Comparison of ENCODE assay signal across 8 mouse cellular contexts in the genomic region with DNA sequence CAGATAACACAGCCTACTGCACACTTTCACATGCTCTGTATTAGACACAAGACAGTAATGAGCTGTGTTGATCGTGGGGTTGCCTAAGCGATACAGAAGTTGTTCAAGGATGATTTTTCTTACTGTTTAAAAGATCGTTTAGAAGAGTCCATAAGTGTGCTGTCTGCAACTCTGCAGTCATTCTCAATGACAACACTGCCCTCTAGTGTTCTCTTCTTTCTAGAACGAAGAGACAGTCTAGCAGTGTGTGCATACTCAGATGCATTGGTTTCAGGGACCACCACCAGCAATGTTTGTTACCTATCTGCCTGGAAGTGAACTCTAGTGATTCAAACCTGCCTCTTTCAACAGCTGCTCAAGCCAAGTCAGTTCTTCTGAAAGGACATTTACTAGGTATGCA.
DNase-seq lines count a peak whose midpoint lies in the region; ATAC-seq and TF ChIP-seq lines count a peak whose summit lies in the region.

No protein-coding gene starts in this region.

- no peak overlapping the region for H3K4me2 ChIP-seq in forebrain, postnatal 0 days (ENCODE audit: low read depth)
- H3K4me2 ChIP-seq in kidney, embryonic 15.5 days = no peak overlapping the region
- H3K4me2 ChIP-seq in lung, embryonic 16.5 days (ENCODE audit: low read depth, low read length) = no peak overlapping the region
- H3K4me2 ChIP-seq in stomach, embryonic 16.5 days (ENCODE audit: low read depth, low read length) = no peak overlapping the region

- H3K4me3 ChIP-seq in forebrain, postnatal 0 days (ENCODE audit: low read depth, low read length) = no peak overlapping the region
- no peak overlapping the region for H3K4me3 ChIP-seq in kidney, embryonic 15.5 days (replicated peaks)
- H3K4me3 ChIP-seq in lung, embryonic 16.5 days (ENCODE audit: low read length) = no peak overlapping the region
- H3K4me3 ChIP-seq in stomach, embryonic 16.5 days (replicated peaks; ENCODE audit: low read length) = no peak overlapping the region

- no peak overlapping the region for H3K27ac ChIP-seq in forebrain, postnatal 0 days (ENCODE audit: low read depth, low read length)
- H3K27ac ChIP-seq in kidney, embryonic 15.5 days = no peak overlapping the region
- H3K27ac ChIP-seq in lung, embryonic 16.5 days (ENCODE audit: low read length) = no peak overlapping the region
- H3K27ac ChIP-seq in stomach, embryonic 16.5 days (ENCODE audit: low read length) = no peak overlapping the region

- H3K9ac ChIP-seq in forebrain, postnatal 0 days = no peak overlapping the region
- H3K9ac ChIP-seq in kidney, embryonic 15.5 days = no peak overlapping the region
- no peak overlapping the region for H3K9ac ChIP-seq in lung, embryonic 16.5 days (ENCODE audit: low read length)
- no peak overlapping the region for H3K9ac ChIP-seq in stomach, embryonic 16.5 days (ENCODE audit: low read length)

- peak; percentile 17 for DNase-seq in adrenal gland, postnatal 10 days
- DNase-seq in adrenal gland, postnatal 25 days = no peak
- DNase-seq in 3T3-L1 (ENCODE audit: low read depth, low spot score) = peak; percentile 88
- peak; percentile 22 for DNase-seq in c-Kit-positive CD71-negative TER-119-negative erythroid progenitor cells, embryonic 14.5 days (ENCODE audit: low read depth)
- DNase-seq in forebrain, postnatal 0 days = peak; percentile 83

- no peaks in the 10 kb centered on the region for H3K4me1 ChIP-seq in forebrain, postnatal 0 days (ENCODE audit: insufficient read depth)
- H3K4me1 ChIP-seq in kidney, embryonic 15.5 days = no peaks in the 10 kb centered on the region
- no peaks in the 10 kb centered on the region for H3K4me1 ChIP-seq in lung, embryonic 16.5 days (replicated peaks; ENCODE audit: control insufficient read depth, insufficient read depth, low read length)
- no peaks in the 10 kb centered on the region for H3K4me1 ChIP-seq in stomach, embryonic 16.5 days (ENCODE audit: control insufficient read depth, insufficient read depth, low read length)

- H3K9me3 ChIP-seq in forebrain, postnatal 0 days (ENCODE audit: low read length) = no peaks in the 10 kb centered on the region
- no peaks in the 10 kb centered on the region for H3K9me3 ChIP-seq in kidney, embryonic 15.5 days (replicated peaks)
- H3K9me3 ChIP-seq in lung, embryonic 16.5 days (ENCODE audit: control insufficient read depth, low read length) = no peaks in the 10 kb centered on the region
- no peaks in the 10 kb centered on the region for H3K9me3 ChIP-seq in stomach, embryonic 16.5 days (replicated peaks; ENCODE audit: control insufficient read depth, low read length)

- peak; percentile 89 for ATAC-seq in forebrain, postnatal 0 days
- peak; percentile 60; the same call in 1 of the 2 replicates for ATAC-seq in kidney, embryonic 15.5 days (replicated peaks; ENCODE audit: low FRiP score)
- peak; percentile 76; the same call in 1 of the 2 replicates for ATAC-seq in lung, embryonic 16.5 days (ENCODE audit: low read depth)
- peak; percentile 79; the same call in 1 of the 2 replicates for ATAC-seq in stomach, embryonic 16.5 days (ENCODE audit: insufficient read depth, low FRiP score)

- peak; percentile 86 for TF ChIP-seq CTCF in forebrain, postnatal 0 days (IDR thresholded peaks at IDR 0.05; ENCODE audit: low read depth)

- H3K27me3 ChIP-seq in forebrain, postnatal 0 days (ENCODE audit: insufficient read depth, low read length) = no peaks in the 10 kb centered on the region
- H3K27me3 ChIP-seq in kidney, embryonic 15.5 days = no peaks in the 10 kb centered on the region
- no peaks in the 10 kb centered on the region for H3K27me3 ChIP-seq in lung, embryonic 16.5 days (ENCODE audit: control insufficient read depth, insufficient read depth, low read depth, low read length)
- H3K27me3 ChIP-seq in stomach, embryonic 16.5 days (ENCODE audit: control insufficient read depth, insufficient read depth, low read length) = no peaks in the 10 kb centered on the region

- H3K36me3 ChIP-seq in forebrain, postnatal 0 days (ENCODE audit: insufficient read depth) = no peaks in the 10 kb centered on the region
- H3K36me3 ChIP-seq in kidney, embryonic 15.5 days = no peaks in the 10 kb centered on the region
- no peaks in the 10 kb centered on the region for H3K36me3 ChIP-seq in lung, embryonic 16.5 days (ENCODE audit: control insufficient read depth, insufficient read depth, low read length)
- H3K36me3 ChIP-seq in stomach, embryonic 16.5 days (ENCODE audit: control insufficient read depth, insufficient read depth, low read length) = no peaks in the 10 kb centered on the region

- WGBS in forebrain, postnatal 0 days = 8% methylated on average over 4 of the region's 4 CpGs
- WGBS in kidney, embryonic 15.5 days = 22% methylated on average over 4 of the region's 4 CpGs
- 3% methylated on average over 4 of the region's 4 CpGs for WGBS in lung, embryonic 16.5 days
- WGBS in stomach, embryonic 16.5 days = 9% methylated on average over 4 of the region's 4 CpGs
